Comparison of ENCODE assay signal across 8 mouse cellular contexts in the genomic region with DNA sequence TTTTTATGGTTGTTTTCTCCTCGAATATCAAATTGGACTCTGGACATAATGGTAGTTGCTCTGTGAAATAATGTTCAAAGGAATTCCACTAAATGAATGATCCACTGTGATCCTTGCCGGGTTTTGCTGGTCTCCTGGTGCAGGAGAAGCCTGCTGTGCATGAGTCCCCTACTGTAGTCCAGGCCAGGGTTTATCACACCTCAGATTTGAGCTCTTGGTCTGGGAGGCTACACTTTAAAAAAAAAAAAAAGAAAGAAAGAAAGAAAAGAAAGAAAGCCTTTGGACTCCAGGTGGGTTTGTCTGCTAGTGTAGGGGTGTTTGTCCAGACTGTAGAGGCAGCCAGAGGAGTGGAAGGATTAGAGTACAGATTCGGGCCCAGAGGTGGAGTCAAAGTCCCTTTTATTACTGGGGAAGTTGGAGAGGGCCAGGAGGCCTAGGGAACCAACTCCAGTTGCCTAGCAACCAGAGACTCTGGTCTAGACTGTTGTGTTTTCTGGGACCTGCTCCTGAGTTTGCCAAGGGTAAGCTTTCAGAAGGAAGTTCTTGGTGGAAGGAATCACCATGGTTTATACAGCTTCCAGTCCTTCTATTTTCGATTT. TPM values are rescaled to one million over a fixed set of nuclear protein-coding genes. Genes with fewer than 3 reads are reported as not detected.
DNase-seq lines count a peak whose midpoint lies in the region; ATAC-seq lines count a peak whose summit lies in the region.

Gene Caps2, plus strand, starts transcription at position 454 of the 599 bp plus-strand sequence.

- DNase-seq in heart, postnatal 25 days (ENCODE audit: low spot score) = no peak
- DNase-seq in adrenal gland, postnatal 36 days = peak; percentile 4
- no peak for DNase-seq in liver, embryonic 13.5 days
- no peak for DNase-seq in right cerebral cortex, postnatal 25 days
- DNase-seq in right cerebral cortex, postnatal 4 days = no peak

- peak; percentile 61; the same call in 1 of the 2 replicates for ATAC-seq in heart, embryonic 14.5 days (ENCODE audit: insufficient number of reproducible peaks, insufficient read depth, low FRiP score, low read depth)
- peak; percentile 81; the same call in 1 of the 2 replicates for ATAC-seq in hindbrain, embryonic 15.5 days (ENCODE audit: low FRiP score, low read depth)
- 0 out of 2 replicates have a peak, but pooled peaks have one; percentile 36 for ATAC-seq in liver, embryonic 13.5 days (ENCODE audit: low read depth)
- peak; percentile 48; the same call in 1 of the 2 replicates for ATAC-seq in neural tube, embryonic 15.5 days (ENCODE audit: low FRiP score)

- peaks cover 0 to 3% of the 10 kb centered on the region in 2 experiments; a peak in 1 of 4 replicates for H3K4me1 ChIP-seq in heart, embryonic 14.5 days (ENCODE audit: control insufficient read depth in 2 of 2, insufficient read depth in 2 of 2, low read length in 2 of 2)
- H3K4me1 ChIP-seq in hindbrain, embryonic 15.5 days (replicated peaks) = peaks cover 9% of the 10 kb centered on the region; the same call in 1 of the 2 replicates
- no peaks in the 10 kb centered on the region for H3K4me1 ChIP-seq in liver, embryonic 13.5 days (replicated peaks)
- H3K4me1 ChIP-seq in neural tube, embryonic 15.5 days = peaks cover 7% of the 10 kb centered on the region

- intact Hi-C loops in heart, postnatal 25 days (cut with DNase I) = no loop called here

- H3K27ac ChIP-seq in heart, embryonic 14.5 days (replicated peaks in 1 of 2; ENCODE audit: control insufficient read depth in 1 of 2, insufficient read depth in 1 of 2, low read depth in 2 of 2, low read length in 2 of 2) = no peak within 1 kb of the TSS
- no peak within 1 kb of the TSS for H3K27ac ChIP-seq in hindbrain, embryonic 15.5 days (replicated peaks)
- no peak within 1 kb of the TSS for H3K27ac ChIP-seq in liver, embryonic 13.5 days
- H3K27ac ChIP-seq in neural tube, embryonic 15.5 days (replicated peaks) = no peak within 1 kb of the TSS

- H3K27me3 ChIP-seq in heart, embryonic 14.5 days (ENCODE audit: control insufficient read depth, insufficient read depth, low read length) = no peaks in the 10 kb centered on the region
- no peaks in the 10 kb centered on the region for H3K27me3 ChIP-seq in hindbrain, embryonic 15.5 days
- no peaks in the 10 kb centered on the region for H3K27me3 ChIP-seq in liver, embryonic 13.5 days
- no peaks in the 10 kb centered on the region for H3K27me3 ChIP-seq in neural tube, embryonic 15.5 days (replicated peaks)

- peak within 1 kb of the TSS in 1 of 2 experiments; percentile 28; a peak in 3 of 4 replicates for H3K4me3 ChIP-seq in heart, embryonic 14.5 days (ENCODE audit: control insufficient read depth in 1 of 2, insufficient read depth in 1 of 2, low read depth in 1 of 2, low read length in 2 of 2)
- H3K4me3 ChIP-seq in hindbrain, embryonic 15.5 days = no peak within 1 kb of the TSS
- H3K4me3 ChIP-seq in liver, embryonic 13.5 days (replicated peaks) = no peak within 1 kb of the TSS
- no peak within 1 kb of the TSS for H3K4me3 ChIP-seq in neural tube, embryonic 15.5 days (replicated peaks)

- no peaks in the 10 kb centered on the region for H3K36me3 ChIP-seq in heart, embryonic 14.5 days (ENCODE audit: control insufficient read depth, insufficient read depth, low read length)
- H3K36me3 ChIP-seq in hindbrain, embryonic 15.5 days = no peaks in the 10 kb centered on the region
- H3K36me3 ChIP-seq in liver, embryonic 13.5 days = no peaks in the 10 kb centered on the region
- no peaks in the 10 kb centered on the region for H3K36me3 ChIP-seq in neural tube, embryonic 15.5 days

- 28% methylated on average over 4 of the region's 4 CpGs for WGBS in heart, embryonic 14.5 days
- 38% methylated on average over 4 of the region's 4 CpGs for WGBS in hindbrain, embryonic 15.5 days
- 27% methylated on average over 4 of the region's 4 CpGs for WGBS in liver, embryonic 13.5 days (ENCODE audit: insufficient replicate concordance)
- 26% methylated on average over 4 of the region's 4 CpGs for WGBS in neural tube, embryonic 15.5 days

- H3K9ac ChIP-seq in heart, embryonic 14.5 days (ENCODE audit: low read length) = no peak within 1 kb of the TSS
- no peak within 1 kb of the TSS for H3K9ac ChIP-seq in hindbrain, embryonic 15.5 days
- H3K9ac ChIP-seq in liver, embryonic 13.5 days = no peak within 1 kb of the TSS
- no peak within 1 kb of the TSS for H3K9ac ChIP-seq in neural tube, embryonic 15.5 days (replicated peaks)

- peak within 1 kb of the TSS; percentile 49 for H3K4me2 ChIP-seq in heart, embryonic 14.5 days (ENCODE audit: low read length)
- H3K4me2 ChIP-seq in hindbrain, embryonic 15.5 days = no peak within 1 kb of the TSS
- no peak within 1 kb of the TSS for H3K4me2 ChIP-seq in liver, embryonic 13.5 days
- no peak within 1 kb of the TSS for H3K4me2 ChIP-seq in neural tube, embryonic 15.5 days

- no peaks in the 10 kb centered on the region for H3K9me3 ChIP-seq in heart, embryonic 14.5 days (ENCODE audit: control insufficient read depth, low read length)
- H3K9me3 ChIP-seq in hindbrain, embryonic 15.5 days = no peaks in the 10 kb centered on the region
- H3K9me3 ChIP-seq in liver, embryonic 13.5 days (replicated peaks) = no peaks in the 10 kb centered on the region
- H3K9me3 ChIP-seq in neural tube, embryonic 15.5 days (replicated peaks) = no peaks in the 10 kb centered on the region

RNA-seq across cellular contexts. Expression of gene Caps2, which starts in this region (rescaled TPM):
- polyA plus RNA-seq in heart, embryonic 14.5 days (2014; fragmentation: Nextera tagmentation; extraction: Ambion mirVana) = 0.20 TPM in 1 of 2 replicates, not detected in the other
- total RNA-seq in heart, postnatal 25 days (2021) = not detected
- not detected for total RNA-seq in adrenal gland, postnatal 36 days (2021)
- 0.58 and 0.66 TPM in 2 replicates for polyA plus RNA-seq in hindbrain, embryonic 15.5 days (2015; fragmentation: Nextera tagmentation; extraction: Ambion mirVana)
- not detected in 2 replicates for polyA plus RNA-seq in liver, embryonic 13.5 days (2015; fragmentation: Nextera tagmentation; extraction: Ambion mirVana)
- polyA plus RNA-seq in neural tube, embryonic 15.5 days (2015; fragmentation: Nextera tagmentation; extraction: Ambion mirVana) = 0.54 and 0.58 TPM in 2 replicates

Comparison
In these comparisons a context has a peak if more than half of its experiments do, and no peak if none do; other contexts are left out.
1. Peak in ATAC-seq and H3K4me2 ChIP-seq in heart, embryonic 14.5 days; RNA of the gene not detected or under 1 TPM.
2. Peak in DNase-seq in adrenal gland, postnatal 36 days; RNA of the gene not detected or under 1 TPM.
3. Peak in ATAC-seq in hindbrain, embryonic 15.5 days; RNA of the gene not detected or under 1 TPM.
4. Peak in ATAC-seq in liver, embryonic 13.5 days; RNA of the gene not detected or under 1 TPM.
5. Peak in ATAC-seq in neural tube, embryonic 15.5 days; RNA of the gene not detected or under 1 TPM.